Mouse (Mus musculus): ENCODE measurements at regions not wholly inside any gene's neighbourhood (a gene's known extent, or its start where the extent isn't known, plus 50 kb on each side); places are given as distances from the start of the nearest gene placed in this dataset.

- TF ChIP-seq CTCF (IDR thresholded peaks at IDR 0.05; ENCODE audit: extremely low read depth, insufficient read depth, low read length) (no peak), POLR2A (IDR thresholded peaks at IDR 0.05; ENCODE audit: extremely low read depth, insufficient read depth, low read length) (no peak)
These were observed 633.2 kb downstream of the Defb40 start for GRCm38 (mm10) chr8:18344838-18345237.

DNA sequence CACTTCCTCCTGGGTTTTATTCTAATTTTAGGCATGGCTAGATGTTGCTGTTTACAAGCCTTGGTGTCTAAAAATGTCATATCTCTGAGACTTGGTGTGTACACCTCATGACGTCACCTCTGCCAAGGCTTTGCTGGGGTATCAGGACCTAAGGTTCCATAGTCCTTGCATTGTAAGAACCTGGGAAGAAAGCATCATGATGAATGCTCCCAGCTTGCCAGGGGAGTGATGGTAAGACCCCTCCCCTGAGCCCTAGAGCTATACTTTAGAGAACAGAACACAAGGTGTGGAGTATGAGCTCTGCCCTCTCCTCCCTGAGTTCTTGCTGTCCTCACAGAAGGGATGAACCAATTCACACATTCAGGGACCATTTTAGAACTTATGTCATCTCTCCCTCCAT lies 642.5 kb downstream of the Defb40 start:
- Histone ChIP-seq H3K27ac (ENCODE audit: insufficient read depth, low read length) (no peak overlapping the region), H3K4me1 (ENCODE audit: control insufficient read depth, insufficient read depth, low read length) (no peaks in the 10 kb centered on the region), H3K4me3 (ENCODE audit: insufficient read depth, low read length) (no peak overlapping the region)
- TF ChIP-seq POLR2A (IDR thresholded peaks at IDR 0.05; ENCODE audit: extremely low read depth, insufficient read depth, low read length) (no peak), CTCF (IDR thresholded peaks at IDR 0.05; ENCODE audit: extremely low read depth, insufficient read depth, low read length) (no peak)

More at GRCm38 (mm10) chr8:18344838-18345237, 633.2 kb downstream of the Defb40 start:
- H3K4me1 ChIP-seq (ENCODE audit: control insufficient read depth, insufficient read depth, low read length) = no peaks in the 10 kb centered on the region
- no peak overlapping the region for H3K27ac ChIP-seq (ENCODE audit: insufficient read depth, low read length)
- no peak overlapping the region for H3K4me3 ChIP-seq (ENCODE audit: insufficient read depth, low read length)

- Histone ChIP-seq H3K4me3 (ENCODE audit: insufficient read depth, low read length) (no peak overlapping the region), H3K27ac (ENCODE audit: insufficient read depth, low read length) (no peak overlapping the region), H3K4me1 (ENCODE audit: control insufficient read depth, insufficient read depth, low read length) (no peaks in the 10 kb centered on the region)
- TF ChIP-seq POLR2A (IDR thresholded peaks at IDR 0.05; ENCODE audit: extremely low read depth, insufficient read depth, low read length) (no peak), CTCF (IDR thresholded peaks at IDR 0.05; ENCODE audit: extremely low read depth, insufficient read depth, low read length) (no peak)
These were observed 649.5 kb downstream of the Defb40 start for GRCm38 (mm10) chr8:18328521-18328920.

DNA sequence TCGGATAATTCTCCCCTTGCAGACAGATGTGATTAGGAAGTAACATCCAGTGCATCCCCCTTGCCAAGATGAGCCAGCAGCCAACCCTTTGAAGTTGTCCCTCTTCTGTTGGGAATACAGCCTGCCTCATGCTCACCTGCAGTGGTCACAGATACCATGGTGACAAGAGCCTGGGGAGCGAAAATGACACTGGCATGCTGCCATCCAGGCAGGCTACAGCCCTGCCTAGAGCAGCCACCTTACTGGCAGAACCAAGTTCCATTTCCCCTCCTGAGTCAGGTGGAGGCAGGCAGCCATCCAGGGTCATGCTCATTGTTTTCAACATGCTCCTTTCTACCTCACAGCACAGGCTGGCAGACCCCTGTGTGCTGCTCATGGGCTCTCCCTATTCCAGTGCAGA lies 661.6 kb downstream of the Defb40 start:
- TF ChIP-seq POLR2A (IDR thresholded peaks at IDR 0.05; ENCODE audit: extremely low read depth, insufficient read depth, low read length) = no peak
- no peak for TF ChIP-seq CTCF (IDR thresholded peaks at IDR 0.05; ENCODE audit: extremely low read depth, insufficient read depth, low read length)
- H3K4me1 ChIP-seq (ENCODE audit: control insufficient read depth, insufficient read depth, low read length) = no peaks in the 10 kb centered on the region
- H3K27ac ChIP-seq (ENCODE audit: insufficient read depth, low read length) = no peak overlapping the region
- H3K4me3 ChIP-seq (ENCODE audit: insufficient read depth, low read length) = no peak overlapping the region

DNA sequence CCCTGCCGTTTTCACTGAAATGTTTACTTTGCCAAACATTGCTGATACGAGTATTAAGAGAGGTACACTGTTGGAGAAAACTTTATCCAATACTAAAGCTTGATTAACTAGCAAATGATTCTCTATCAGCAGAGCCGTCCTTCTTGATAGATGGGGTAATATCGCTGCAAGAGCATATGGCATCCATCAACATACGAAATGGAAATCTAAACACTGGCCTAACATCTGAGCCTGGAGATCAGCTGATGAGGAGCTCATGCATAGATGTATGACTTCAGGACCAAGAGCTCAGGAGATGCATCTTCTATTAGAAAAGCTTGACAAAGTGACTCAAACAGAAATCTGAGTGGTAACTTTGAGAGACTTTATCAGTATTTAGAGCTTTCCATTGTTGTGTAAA lies 666.5 kb downstream of the Defb40 start:
- TF ChIP-seq CTCF (IDR thresholded peaks at IDR 0.05; ENCODE audit: extremely low read depth, insufficient read depth, low read length) (no peak), POLR2A (IDR thresholded peaks at IDR 0.05; ENCODE audit: extremely low read depth, insufficient read depth, low read length) (no peak)
- no peak overlapping the region for H3K4me3 ChIP-seq (ENCODE audit: insufficient read depth, low read length)
- no peak overlapping the region for H3K27ac ChIP-seq (ENCODE audit: insufficient read depth, low read length)
- H3K4me1 ChIP-seq (ENCODE audit: control insufficient read depth, insufficient read depth, low read length) = no peaks in the 10 kb centered on the region

DNA sequence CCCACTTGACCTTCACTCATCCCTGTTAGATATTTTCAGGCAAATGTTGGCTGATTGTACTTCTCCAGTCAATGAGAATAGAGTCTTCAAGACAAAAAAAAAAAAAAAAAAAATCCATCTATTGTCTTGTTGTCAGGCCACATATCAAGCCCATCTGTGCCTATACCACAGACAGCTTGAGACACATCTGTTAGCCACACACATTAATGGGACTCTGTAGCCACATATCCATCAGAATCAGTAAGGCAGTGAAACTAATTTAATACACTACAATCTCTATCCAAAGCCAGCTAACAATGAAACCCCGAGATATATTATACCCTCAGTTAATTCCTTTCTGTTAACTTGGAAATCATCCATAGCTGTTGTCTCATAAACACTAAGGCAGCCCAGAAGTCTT lies 667.1 kb downstream of the Defb40 start:
- H3K4me1 ChIP-seq (ENCODE audit: control insufficient read depth, insufficient read depth, low read length) = no peaks in the 10 kb centered on the region
- TF ChIP-seq CTCF (IDR thresholded peaks at IDR 0.05; ENCODE audit: extremely low read depth, insufficient read depth, low read length) (no peak), POLR2A (IDR thresholded peaks at IDR 0.05; ENCODE audit: extremely low read depth, insufficient read depth, low read length) (no peak)
- H3K27ac ChIP-seq (ENCODE audit: insufficient read depth, low read length) = no peak overlapping the region

DNA sequence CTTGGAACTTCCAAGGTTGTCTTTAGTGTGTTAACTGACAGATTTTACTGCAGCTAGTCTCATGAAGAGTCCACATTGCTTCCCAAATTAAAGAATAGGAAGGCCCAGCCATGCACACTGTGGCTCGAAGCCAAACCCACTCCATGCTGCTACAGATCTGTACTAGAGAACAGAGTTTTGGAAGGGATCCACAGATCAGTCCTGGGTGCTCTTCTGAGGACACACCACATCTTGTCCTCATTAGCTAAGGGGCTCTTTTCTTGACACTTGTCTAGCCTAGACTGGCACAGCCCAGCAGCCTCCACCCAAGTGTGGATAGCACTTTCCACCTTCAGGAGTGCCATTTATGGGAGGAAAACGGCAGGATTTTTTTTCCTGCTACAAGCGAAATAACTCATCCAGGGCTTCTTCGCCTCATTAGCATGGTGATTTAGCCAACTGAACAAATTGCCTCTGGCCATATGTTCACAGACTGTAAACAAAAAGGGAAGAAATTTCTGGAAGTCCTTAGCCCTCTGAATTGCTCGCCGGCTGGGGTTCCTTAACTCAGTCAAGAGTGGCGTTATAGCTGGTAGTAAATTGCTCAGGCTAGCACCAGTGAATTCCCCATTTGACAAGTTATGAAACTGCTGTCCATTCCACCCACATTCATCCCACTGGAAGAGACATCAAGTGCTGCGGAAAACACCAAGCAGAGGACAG lies 690.4 kb downstream of the Defb40 start:
- TF ChIP-seq CTCF (IDR thresholded peaks at IDR 0.05; ENCODE audit: extremely low read depth, insufficient read depth, low read length) (no peak), POLR2A (IDR thresholded peaks at IDR 0.05; ENCODE audit: extremely low read depth, insufficient read depth, low read length) (no peak)
- Histone ChIP-seq H3K27ac (ENCODE audit: insufficient read depth, low read length) (no peak overlapping the region), H3K4me1 (ENCODE audit: control insufficient read depth, insufficient read depth, low read length) (no peaks in the 10 kb centered on the region), H3K4me3 (ENCODE audit: insufficient read depth, low read length) (no peak overlapping the region)

More for the DNA sequence above, 667.1 kb downstream of the Defb40 start:
- no peak overlapping the region for H3K4me3 ChIP-seq (ENCODE audit: insufficient read depth, low read length)

DNA sequence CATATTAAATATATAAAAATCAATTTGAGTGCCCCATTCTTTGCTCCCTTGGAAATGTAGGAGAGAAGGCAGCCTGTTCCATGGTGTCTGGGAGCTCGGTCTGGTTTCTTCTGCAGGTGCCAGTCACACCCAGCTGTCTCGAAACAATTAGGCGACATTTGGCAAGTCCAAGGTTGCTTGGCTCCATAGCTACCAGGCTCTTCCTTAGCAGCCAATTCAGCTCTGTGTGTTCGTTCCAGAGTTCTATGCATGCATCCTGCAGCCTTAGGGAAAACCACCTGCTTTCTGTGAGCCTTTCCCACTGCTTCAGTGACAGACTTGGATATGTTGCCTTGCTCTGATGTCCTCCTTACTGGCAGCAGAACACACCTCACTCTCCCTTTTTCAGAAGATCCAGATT lies 698.1 kb downstream of the Defb40 start:
- TF ChIP-seq POLR2A (IDR thresholded peaks at IDR 0.05; ENCODE audit: extremely low read depth, insufficient read depth, low read length) (no peak), CTCF (IDR thresholded peaks at IDR 0.05; ENCODE audit: extremely low read depth, insufficient read depth, low read length) (no peak)
- Histone ChIP-seq H3K27ac (ENCODE audit: insufficient read depth, low read length) (no peak overlapping the region), H3K4me1 (ENCODE audit: control insufficient read depth, insufficient read depth, low read length) (no peaks in the 10 kb centered on the region), H3K4me3 (ENCODE audit: insufficient read depth, low read length) (no peak overlapping the region)

DNA sequence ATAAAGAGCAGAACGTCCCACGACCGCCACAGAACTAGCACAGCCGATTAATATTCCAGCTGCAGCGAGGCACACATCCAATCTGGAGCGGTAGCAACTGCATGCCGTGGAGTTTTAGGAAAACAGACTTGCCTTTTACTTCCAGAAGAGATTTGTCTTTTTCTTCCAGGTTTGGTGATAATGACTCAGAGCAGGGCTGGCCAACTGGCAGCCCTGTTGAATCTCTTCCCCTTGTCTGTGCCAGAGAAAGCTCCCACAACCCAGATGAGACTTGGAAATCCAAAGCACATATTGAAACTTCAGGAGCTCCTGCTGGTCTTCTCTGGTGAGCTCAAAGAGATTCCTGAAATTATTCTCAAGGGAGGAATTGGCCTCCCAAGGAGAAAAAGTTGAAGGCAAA lies 709.8 kb downstream of the Defb40 start:
- Histone ChIP-seq H3K4me3 (ENCODE audit: insufficient read depth, low read length) (no peak overlapping the region), H3K4me1 (ENCODE audit: control insufficient read depth, insufficient read depth, low read length) (peaks cover 2% of the 10 kb centered on the region; the same call in 1 of the 2 replicates), H3K27ac (ENCODE audit: insufficient read depth, low read length) (no peak overlapping the region)
- TF ChIP-seq CTCF (IDR thresholded peaks at IDR 0.05; ENCODE audit: extremely low read depth, insufficient read depth, low read length) (no peak), POLR2A (IDR thresholded peaks at IDR 0.05; ENCODE audit: extremely low read depth, insufficient read depth, low read length) (no peak)

DNA sequence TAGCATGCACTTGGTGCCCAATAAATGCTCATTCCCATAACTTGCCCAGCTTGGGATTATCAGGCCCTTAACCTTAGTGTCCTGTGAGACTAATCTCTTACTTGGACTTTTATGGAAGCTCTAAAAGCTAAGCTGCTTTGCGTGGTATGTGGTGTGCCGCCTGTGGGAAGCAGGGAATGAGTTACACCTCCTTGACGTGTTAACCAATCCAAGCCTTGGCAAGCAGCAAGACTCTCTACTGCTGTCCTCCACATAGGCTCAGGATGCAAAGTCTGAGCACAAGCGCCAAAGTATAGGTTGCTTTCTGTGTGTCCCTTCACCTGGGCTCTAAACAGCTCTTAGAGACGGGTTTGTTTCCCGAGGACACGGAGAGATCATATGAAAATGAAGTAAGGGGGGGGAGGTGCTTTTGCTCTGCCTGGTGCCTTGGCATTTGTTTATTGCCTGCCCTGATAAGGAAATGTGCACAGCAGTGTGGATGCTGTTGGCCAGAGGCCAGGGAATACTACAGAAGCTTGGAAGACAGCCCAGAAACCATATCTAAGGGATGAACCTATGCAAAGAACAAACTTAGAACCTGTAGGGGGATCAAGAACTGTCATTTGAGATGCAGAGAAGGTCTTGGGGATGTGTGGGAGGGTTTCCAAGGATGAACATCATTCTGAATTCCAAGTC lies 719.6 kb downstream of the Defb40 start:
- H3K4me3 ChIP-seq (ENCODE audit: insufficient read depth, low read length) = no peak overlapping the region
- H3K27ac ChIP-seq (ENCODE audit: insufficient read depth, low read length) = no peak overlapping the region
- TF ChIP-seq POLR2A (IDR thresholded peaks at IDR 0.05; ENCODE audit: extremely low read depth, insufficient read depth, low read length) = no peak
- TF ChIP-seq CTCF (IDR thresholded peaks at IDR 0.05; ENCODE audit: extremely low read depth, insufficient read depth, low read length) = no peak
- H3K4me1 ChIP-seq (ENCODE audit: control insufficient read depth, insufficient read depth, low read length) = no peaks in the 10 kb centered on the region

Data from cortical plate, adult 2 months (tissue).